Mouse (Mus musculus) MEL (cell line): ENCODE data around the gene Tiprl. TPM values are rescaled to one million over a fixed set of nuclear protein-coding genes. Genes with fewer than 3 reads are reported as not detected.

ENCODE experiments used
- DNase-seq: peaks from one replicate; pipeline ENCODE4 v3.0.0; 2011; ENCODE audit warnings: low read depth, low spot score
- H3K27ac ChIP-seq: 2 replicates; pipeline ENCODE4 v1.5.1; 2012; ENCODE audit warnings: low read depth, mild to moderate bottlenecking, control low read depth, low read length, moderate library complexity; ENCODE audit not compliant: control insufficient read depth
- H3K27me3 ChIP-seq, 2 experiments: fragments of 150-350 bp in 1 of 2; sonication (generic) in 1 of 2; 2 replicates each; pipeline ENCODE4 v1.6.1; 2012; ENCODE audit warnings: low read length in 2 of 2, mild to moderate bottlenecking in 2 of 2, improper control_type of control experiment in 1 of 2, moderate library complexity in 1 of 2; ENCODE audit not compliant: insufficient read depth in 2 of 2, control insufficient read depth in 1 of 2
- H3K36me3 ChIP-seq, 2 experiments: 2 replicates each; pipeline ENCODE4 v1.6.1; 2012 to 2014; ENCODE audit warnings: low read length in 2 of 2, improper control_type of control experiment in 1 of 2, inconsistent platforms in 1 of 2, mild to moderate bottlenecking in 1 of 2; ENCODE audit not compliant: insufficient read depth in 2 of 2, control insufficient read depth in 1 of 2
- H3K4me1 ChIP-seq, 2 experiments: fragments of 150-350 bp in 1 of 2; sonication (generic) in 1 of 2; 2 replicates each; pipeline ENCODE4 v1.6.1; 2012; ENCODE audit warnings: low read length in 2 of 2, improper control_type of control experiment in 1 of 2, mild to moderate bottlenecking in 1 of 2; ENCODE audit not compliant: insufficient read depth in 2 of 2, control insufficient read depth in 1 of 2
- H3K4me3 ChIP-seq, 2 experiments: fragments of 150-350 bp in 1 of 2; sonication (generic) in 1 of 2; 2 replicates each; pipeline ENCODE4 v1.5.1; 2012; ENCODE audit warnings: low read depth in 2 of 2, low read length in 2 of 2, mild to moderate bottlenecking in 2 of 2, moderate library complexity in 2 of 2, control low read depth in 1 of 2, improper control_type of control experiment in 1 of 2; ENCODE audit not compliant: control insufficient read depth in 1 of 2, insufficient read depth in 1 of 2
- H3K79me2 ChIP-seq: 2 replicates; pipeline ENCODE4 v1.6.1; 2012; ENCODE audit warnings: mild to moderate bottlenecking, low read length, moderate library complexity; ENCODE audit not compliant: control insufficient read depth, poor library complexity, insufficient read depth
- H3K9ac ChIP-seq: 2 replicates; pipeline ENCODE4 v1.6.1; 2012; ENCODE audit warnings: low read depth, mild to moderate bottlenecking, control low read depth, low read length, moderate library complexity; ENCODE audit not compliant: control insufficient read depth, poor library complexity, severe bottlenecking
- H3K9me3 ChIP-seq: fragments of 150-350 bp; sonication (generic); replicated peaks from 2 replicates; pipeline ENCODE4 v1.6.1; 2012; ENCODE audit warnings: mild to moderate bottlenecking, low read length, improper control_type of control experiment, moderate library complexity; ENCODE audit not compliant: insufficient read depth
- E2F4 ChIP-seq: IDR thresholded peaks from 2 replicates; pipeline ENCODE4 v1.6.1; 2011; ENCODE audit warnings: low read depth, low read length, improper control_type of control experiment, borderline replicate concordance
- EP300 ChIP-seq, 2 experiments: IDR thresholded peaks; 2 replicates each; pipeline ENCODE4 v1.6.1; 2011; ENCODE audit warnings: improper control_type of control experiment in 2 of 2, low read length in 2 of 2, low read depth in 1 of 2, mild to moderate bottlenecking in 1 of 2
- GATA1 ChIP-seq: IDR thresholded peaks from 2 replicates; pipeline ENCODE4 v1.6.1; 2011; ENCODE audit warnings: low read depth, low read length, improper control_type of control experiment
- HCFC1 ChIP-seq: IDR thresholded peaks from 2 replicates; pipeline ENCODE4 v1.6.1; 2012; ENCODE audit warnings: low read depth, mild to moderate bottlenecking, inconsistent platforms, low read length, improper control_type of control experiment, moderate library complexity
- KAT2A ChIP-seq: conservative IDR thresholded peaks from 2 replicates; pipeline ENCODE4 v1.6.1; 2012; ENCODE audit warnings: low read depth, low read length, improper control_type of control experiment, inconsistent platforms
- MAX ChIP-seq: IDR thresholded peaks from 2 replicates; pipeline ENCODE4 v1.6.1; 2011; ENCODE audit warnings: low read length, improper control_type of control experiment
- MAZ ChIP-seq: IDR thresholded peaks from 2 replicates; pipeline ENCODE4 v1.6.1; 2012; ENCODE audit warnings: low read depth, mild to moderate bottlenecking, inconsistent platforms, low read length, improper control_type of control experiment
- MYB ChIP-seq: IDR thresholded peaks from 2 replicates; pipeline ENCODE4 v1.6.1; 2011; ENCODE audit warnings: mild to moderate bottlenecking, low read depth, low read length, improper control_type of control experiment
- MYC ChIP-seq: IDR thresholded peaks from 2 replicates; pipeline ENCODE4 v1.6.1; 2011; ENCODE audit warnings: low read depth, mild to moderate bottlenecking, low read length, improper control_type of control experiment, moderate library complexity
- NRF1 ChIP-seq: IDR thresholded peaks from 2 replicates; pipeline ENCODE4 v1.6.1; 2014; ENCODE audit warnings: low read depth, mild to moderate bottlenecking, inconsistent platforms, low read length, improper control_type of control experiment, moderate library complexity; ENCODE audit not compliant: poor library complexity, insufficient read depth, severe bottlenecking
- POLR2A ChIP-seq, 2 experiments: IDR thresholded peaks; 2 replicates each; pipeline ENCODE4 v1.6.1; 2011 to 2012; ENCODE audit warnings: low read length in 2 of 2, mild to moderate bottlenecking in 2 of 2, control low read depth in 1 of 2, improper control_type of control experiment in 1 of 2, low read depth in 1 of 2, moderate library complexity in 1 of 2; ENCODE audit not compliant: control insufficient read depth in 1 of 2, insufficient read depth in 1 of 2, poor library complexity in 1 of 2
- POLR2AphosphoS2 ChIP-seq: IDR thresholded peaks from 2 replicates; pipeline ENCODE4 v1.6.1; 2011; ENCODE audit warnings: low read length, improper control_type of control experiment
- RCOR1 ChIP-seq: IDR thresholded peaks from 2 replicates; pipeline ENCODE4 v1.6.1; 2012; ENCODE audit warnings: low read depth, mild to moderate bottlenecking, inconsistent platforms, low read length, improper control_type of control experiment
- SIN3A ChIP-seq: IDR thresholded peaks from 2 replicates; pipeline ENCODE4 v1.6.1; 2012; ENCODE audit warnings: low read length, improper control_type of control experiment, inconsistent platforms
- SMC3 ChIP-seq: IDR thresholded peaks from 2 replicates; pipeline ENCODE4 v1.6.1; 2011; ENCODE audit warnings: low read depth, low read length, improper control_type of control experiment
- TBP ChIP-seq: IDR thresholded peaks from 2 replicates; pipeline ENCODE4 v1.8.0; 2011; ENCODE audit warnings: low read depth, low read length, improper control_type of control experiment
- TCF12 ChIP-seq: IDR thresholded peaks from 2 replicates; pipeline ENCODE4 v1.6.1; 2014; ENCODE audit warnings: low read depth, mild to moderate bottlenecking, inconsistent platforms, low read length, improper control_type of control experiment, moderate library complexity
- UBTF ChIP-seq: IDR thresholded peaks from 2 replicates; pipeline ENCODE4 v1.6.1; 2012; ENCODE audit warnings: low read depth, mild to moderate bottlenecking, inconsistent platforms, low read length, improper control_type of control experiment, moderate library complexity, borderline replicate concordance; ENCODE audit not compliant: insufficient read depth
- ZKSCAN1 ChIP-seq: IDR thresholded peaks from 2 replicates; pipeline ENCODE4 v1.6.1; 2012; ENCODE audit warnings: low read depth, mild to moderate bottlenecking, inconsistent platforms, low read length, improper control_type of control experiment, moderate library complexity
- ZMIZ1 ChIP-seq: IDR thresholded peaks from 2 replicates; pipeline ENCODE4 v1.6.1; 2012; ENCODE audit warnings: low read depth, mild to moderate bottlenecking, inconsistent platforms, low read length, improper control_type of control experiment, moderate library complexity
- polyA plus RNA-seq, 2 experiments: library from polyadenylated mRNA; stranded (reverse) in 1 of 2; unstranded in 1 of 2; fragments of >175 nt in 1 of 2; fragments of >200 nt in 1 of 2; gene quantifications; 2 replicates each; pipeline versions ENCODE4 v1.2.1 to v1.2.4; 2012; ENCODE audit warnings: low replicate concordance in 2 of 2, low read depth in 1 of 2; ENCODE audit not compliant: insufficient read length in 2 of 2, insufficient read depth in 1 of 2, missing spikeins in 1 of 2
- total RNA-seq: library from RNA; depleted of rRNA; stranded (reverse); fragments of 300-350 nt; gene quantifications from 2 replicates; pipeline ENCODE4 v1.2.3, GENCODE M21; 2012

Gene Tiprl
- total and polyA plus RNA-seq, 3 experiments, result 50.6 to 293 (median 51.4) TPM

GRCm38 (mm10) chr1:165199639-165200038, 37.2 kb downstream of the Tiprl start:
- H3K79me2 ChIP-seq, result no peaks in the 10 kb centered on the region
- H3K9me3 ChIP-seq, result no peaks in the 10 kb centered on the region
- no peak for DNase-seq
- no peak for TF ChIP-seq E2F4
- no peak for TF ChIP-seq MYC
- TF ChIP-seq POLR2A (IDR thresholded peaks at IDR 0.05; ENCODE audit: control insufficient read depth in 1 of 2, insufficient read depth in 1 of 2, low read depth in 1 of 2, low read length in 2 of 2, poor library complexity in 1 of 2), result no peak
- TF ChIP-seq EP300 (IDR thresholded peaks at IDR 0.05; ENCODE audit: low read depth in 1 of 2, low read length in 2 of 2), result no peak
- TF ChIP-seq SMC3, result no peak
- no peak for TF ChIP-seq MAZ
- no peak overlapping the region for H3K4me3 ChIP-seq
- H3K27me3 ChIP-seq, result no peaks in the 10 kb centered on the region; a peak in 2 of 4 replicates
- peaks cover 0 to 14% of the 10 kb centered on the region in 2 experiments; a peak in 2 of 4 replicates for H3K36me3 ChIP-seq
- no peak overlapping the region for H3K9ac ChIP-seq
- H3K27ac ChIP-seq, result no peak overlapping the region
- H3K4me1 ChIP-seq, result peaks cover 9 to 19% of the 10 kb centered on the region in 2 experiments

- Histone ChIP-seq H3K27me3 (no peaks in the 10 kb centered on the region; a peak in 2 of 4 replicates), H3K4me3 (no peak overlapping the region), H3K9ac (no peak overlapping the region), H3K9me3 (no peaks in the 10 kb centered on the region), H3K79me2 (peaks cover 2% of the 10 kb centered on the region; the same call in 1 of the 2 replicates), H3K4me1 (peaks cover 9 to 21% of the 10 kb centered on the region in 2 experiments), H3K27ac (no peak overlapping the region), H3K36me3 (peaks cover 0 to 14% of the 10 kb centered on the region in 2 experiments; a peak in 2 of 4 replicates)
- no peak for DNase-seq
- TF ChIP-seq GATA1 (no peak), NRF1 (no peak), POLR2A (IDR thresholded peaks at IDR 0.05; ENCODE audit: control insufficient read depth in 1 of 2, insufficient read depth in 1 of 2, low read depth in 1 of 2, low read length in 2 of 2, poor library complexity in 1 of 2) (no peak), MYB (no peak), TBP (no peak), E2F4 (no peak), TCF12 (no peak), MAZ (no peak), SMC3 (no peak), UBTF (no peak), POLR2AphosphoS2 (no peak), ZMIZ1 (no peak), RCOR1 (no peak), HCFC1 (no peak), KAT2A (no peak), EP300 (IDR thresholded peaks at IDR 0.05; ENCODE audit: low read depth in 1 of 2, low read length in 2 of 2) (no peak), MAX (no peak), ZKSCAN1 (no peak), SIN3A (no peak)
Observed at GRCm38 (mm10) chr1:165198951-165199350, 37.8 kb downstream of the Tiprl start.
